Mouse (Mus musculus): ENCODE results near the gene BC035044.
"Not testable (repeated sequence)": the region's sequence is repeated elsewhere in the genome, so short reads cannot be mapped to it uniquely, and the experiment has no call there.

BC035044 gene

DNA sequence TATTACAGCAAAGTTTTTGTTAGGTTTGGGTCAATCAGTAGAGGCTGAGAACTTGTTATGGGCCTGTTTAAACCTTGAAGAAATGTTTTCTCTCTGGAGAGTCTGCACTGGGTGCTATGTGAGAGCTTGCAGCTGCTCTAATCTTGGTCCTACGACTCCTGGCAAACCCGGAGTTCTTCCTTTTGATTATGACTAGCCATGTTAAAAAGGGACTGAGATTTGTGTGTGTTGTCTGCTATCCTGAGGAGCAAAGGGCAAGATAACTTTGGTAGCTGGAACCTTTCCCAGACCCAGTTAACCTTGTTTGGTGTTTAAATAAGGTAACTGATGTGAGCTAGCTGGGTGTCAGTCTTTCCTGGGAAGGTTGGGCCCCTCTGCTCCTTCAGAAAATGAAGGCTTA lies 40.3 kb downstream of the BC035044 start:
- DNase-seq (ENCODE audit: low spot score) = no peak

- no peak for DNase-seq (ENCODE audit: low spot score)
Observed at GRCm38 (mm10) chr6:128849902-128850301, 41.0 kb downstream of the BC035044 start.

GRCm38 (mm10) chr6:128847401-128847800 lies 43.5 kb downstream of the BC035044 start:
- DNase-seq (ENCODE audit: low spot score) = no peak

DNA sequence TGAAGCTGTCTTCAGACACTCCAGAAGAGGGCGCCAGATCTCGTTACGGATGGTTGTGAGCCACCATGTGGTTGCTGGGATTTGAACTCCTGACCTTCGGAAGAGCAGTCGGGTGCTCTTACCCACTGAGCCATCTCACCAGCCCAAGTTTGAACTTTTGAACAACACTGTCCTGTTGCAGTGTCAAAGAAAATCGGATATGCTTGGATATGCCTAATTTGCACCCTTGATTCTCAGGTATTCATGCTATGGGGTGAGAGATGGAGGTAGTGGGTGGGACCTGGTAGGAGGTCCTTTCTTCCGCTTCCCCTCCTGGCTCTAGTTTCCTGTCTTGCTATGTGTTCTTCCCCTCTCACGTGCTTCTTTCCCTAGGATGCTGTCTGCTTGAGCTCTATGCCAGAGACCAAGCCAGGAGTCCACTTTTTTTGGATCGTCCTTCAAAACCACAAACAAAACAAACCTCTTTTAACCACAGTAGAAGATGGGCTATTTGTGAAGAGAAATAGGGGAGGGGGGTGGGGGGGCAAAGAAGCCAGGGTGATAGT lies 44.9 kb downstream of the BC035044 start:
- DNase-seq (ENCODE audit: low spot score) = no peak

GRCm38 (mm10) chr6:128845319-128845979 lies 45.5 kb downstream of the BC035044 start:
- DNase-seq (ENCODE audit: low spot score) = no peak

DNA sequence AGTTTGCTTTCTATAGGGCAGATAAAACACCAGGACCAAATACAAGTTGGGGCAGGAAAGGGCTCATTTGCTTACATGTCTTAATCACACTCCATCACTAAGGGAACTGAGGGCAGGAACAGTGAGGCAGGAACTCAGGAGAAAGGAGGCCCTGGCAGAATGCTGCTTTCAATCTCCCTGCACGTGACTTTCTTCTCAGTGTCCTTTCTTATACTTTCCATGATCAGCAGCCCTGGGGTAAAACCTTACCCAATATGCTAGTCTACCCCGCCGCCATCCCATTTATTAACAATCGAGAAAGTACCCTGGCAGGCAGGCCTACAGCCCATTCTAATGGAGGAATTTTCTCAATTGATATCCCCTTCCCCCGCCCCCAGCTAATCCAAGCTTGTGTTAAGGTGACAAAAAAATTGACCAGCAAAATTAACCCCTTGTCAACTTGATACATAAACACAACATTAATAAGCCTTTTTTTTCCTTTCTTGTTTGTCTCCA lies 46.3 kb downstream of the BC035044 start:
- no peak for DNase-seq (ENCODE audit: low spot score)

DNA sequence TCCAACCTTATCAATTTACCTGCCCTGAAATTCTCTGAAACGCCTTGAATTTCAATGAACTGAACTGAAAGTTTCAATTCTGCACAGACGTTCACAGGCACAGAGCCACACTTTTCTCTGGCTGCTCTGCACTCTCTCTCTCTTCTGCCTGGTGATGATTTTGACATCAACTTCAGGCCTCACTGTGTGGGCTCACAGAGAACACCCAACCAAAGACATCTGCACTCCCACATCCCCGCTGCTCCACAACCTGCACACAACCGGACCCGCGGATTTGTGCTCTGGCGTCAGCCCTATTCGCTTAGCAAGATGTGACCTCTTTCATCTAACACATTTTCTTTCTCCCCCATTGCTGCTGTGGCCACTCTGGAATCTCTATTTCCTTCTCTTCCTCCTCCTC lies 46.8 kb downstream of the BC035044 start:
- no peak for DNase-seq (ENCODE audit: low spot score)

GRCm38 (mm10) chr6:128843479-128843992 lies 47.4 kb downstream of the BC035044 start:
- DNase-seq (ENCODE audit: low spot score) = no peak

DNA sequence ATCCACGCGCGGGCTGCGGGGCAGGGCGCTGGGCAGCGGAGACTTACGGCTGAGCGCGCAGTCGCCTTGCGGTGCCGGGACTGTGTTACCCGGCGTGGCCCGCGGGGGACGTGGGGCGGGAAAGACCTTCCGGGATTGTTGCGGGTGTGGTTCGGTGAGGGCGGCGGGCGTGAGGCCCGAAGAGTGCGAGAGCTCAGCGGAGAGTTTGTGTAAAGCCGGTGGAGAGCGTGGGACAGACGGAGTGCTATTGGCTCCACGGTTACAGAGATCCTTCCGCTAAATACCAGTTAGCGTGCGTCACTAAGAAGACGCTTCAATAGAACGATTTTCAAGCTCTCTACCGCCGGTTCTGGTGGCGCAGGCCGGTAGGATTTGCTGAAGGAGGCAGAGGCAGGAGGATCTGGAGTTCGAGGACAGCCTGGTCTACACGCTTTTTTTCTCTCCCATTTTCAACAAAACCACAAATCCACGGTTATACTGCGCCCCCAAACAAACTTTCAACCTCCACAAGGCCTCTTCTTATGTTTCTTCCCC lies 47.9 kb downstream of the BC035044 start:
- peak; percentile 66 for DNase-seq (ENCODE audit: low spot score)

GRCm38 (mm10) chr6:128842356-128842944 lies 48.5 kb downstream of the BC035044 start:
- DNase-seq (ENCODE audit: low spot score) = no peak

- no peak for DNase-seq (ENCODE audit: low spot score)
Observed at GRCm38 (mm10) chr6:128841327-128842089, 49.4 kb downstream of the BC035044 start.

DNA sequence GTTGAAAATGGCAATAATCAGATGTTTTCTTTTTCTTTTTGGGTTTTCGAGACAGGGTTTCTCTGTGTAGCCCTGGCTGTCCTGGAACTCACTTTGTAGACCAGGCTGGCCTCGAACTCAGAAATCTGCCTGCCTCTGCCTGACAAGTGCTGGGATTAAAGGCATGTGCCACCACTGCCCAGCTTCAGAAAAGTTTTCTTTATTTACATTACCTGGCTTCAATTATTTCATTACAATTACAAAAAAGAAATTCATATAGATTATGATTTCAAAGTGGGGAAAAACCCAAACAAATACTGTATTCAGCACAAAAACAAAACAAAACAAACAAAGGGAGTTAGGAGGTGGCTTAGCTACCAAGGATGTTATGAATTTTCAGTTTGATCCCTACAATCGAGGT lies 50.3 kb downstream of the BC035044 start:
- not testable (repeated sequence) for DNase-seq (ENCODE audit: low spot score)

- DNase-seq (ENCODE audit: low spot score) = no peak
Observed at GRCm38 (mm10) chr6:128839921-128840320, 51.0 kb downstream of the BC035044 start.

GRCm38 (mm10) chr6:128839266-128839771 lies 51.6 kb downstream of the BC035044 start:
- DNase-seq (ENCODE audit: low spot score) = no peak

- peak; percentile 73 for DNase-seq (ENCODE audit: low spot score)
Observed at GRCm38 (mm10) chr6:128838342-128839265, 52.3 kb downstream of the BC035044 start.

GRCm38 (mm10) chr6:128837454-128838341 lies 53.2 kb downstream of the BC035044 start:
- DNase-seq (ENCODE audit: low spot score) = no peak

GRCm38 (mm10) chr6:128836955-128837334 lies 54.0 kb downstream of the BC035044 start:
- DNase-seq (ENCODE audit: low spot score) = no peak

GRCm38 (mm10) chr6:128836191-128836954 lies 54.6 kb downstream of the BC035044 start:
- no peak for DNase-seq (ENCODE audit: low spot score)

GRCm38 (mm10) chr6:128835571-128835970 lies 55.4 kb downstream of the BC035044 start:
- DNase-seq (ENCODE audit: low spot score) = no peak
